Mouse (Mus musculus) embryonic facial prominence, embryonic 13.5 days (tissue): ENCODE data around the gene Ephb2. TPM values are rescaled to one million over a fixed set of nuclear protein-coding genes. Genes with fewer than 3 reads are reported as not detected.

Experiments used
- ATAC-seq: fragments of 200-750 bp; cut with Nextera tagmentation; 2 replicates; pipeline ENCODE4 v1.8.0; 2017; ENCODE audit warnings: low read depth; ENCODE audit not compliant: insufficient number of reproducible peaks, insufficient read depth, low FRiP score, low TSS enrichment
- H3K27ac ChIP-seq: fragments of 300-500 bp; sonication (generic); 2 replicates; pipeline ENCODE4 v1.5.1; 2015; ENCODE audit warnings: moderate library complexity, mild to moderate bottlenecking, inconsistent platforms
- H3K27me3 ChIP-seq: fragments of 300-500 bp; sonication (generic); 2 replicates; pipeline ENCODE4 v1.6.1; 2015; ENCODE audit warnings: mild to moderate bottlenecking, inconsistent platforms
- H3K36me3 ChIP-seq: fragments of 300-500 bp; sonication (generic); 2 replicates; pipeline ENCODE4 v1.6.1; 2015; ENCODE audit warnings: mild to moderate bottlenecking, inconsistent platforms
- H3K4me1 ChIP-seq: fragments of 300-500 bp; sonication (generic); 2 replicates; pipeline ENCODE4 v1.6.1; 2015; ENCODE audit warnings: inconsistent platforms
- H3K4me2 ChIP-seq: fragments of 300-500 bp; sonication (generic); 2 replicates; pipeline ENCODE4 v1.6.1; 2015; ENCODE audit warnings: moderate library complexity, mild to moderate bottlenecking, inconsistent platforms
- H3K4me3 ChIP-seq: fragments of 300-500 bp; sonication (generic); 2 replicates; pipeline ENCODE4 v1.5.1; 2015; ENCODE audit warnings: mild to moderate bottlenecking, inconsistent platforms
- H3K9ac ChIP-seq: fragments of 300-500 bp; sonication (generic); 2 replicates; pipeline ENCODE4 v1.6.1; 2015; ENCODE audit warnings: mild to moderate bottlenecking, inconsistent platforms
- H3K9me3 ChIP-seq: fragments of 300-500 bp; sonication (generic); 2 replicates; pipeline ENCODE4 v1.6.1; 2016; ENCODE audit warnings: inconsistent platforms
- WGBS: fragments of 180-500 bp; shearing (Covaris S2); methylation state at CpG from one replicate; pipeline ENCODE4 v1.1.7; 2015; ENCODE audit warnings: mixed read lengths; 5-methylcytosine and 5-hydroxymethylcytosine counted together
- polyA plus RNA-seq: library from polyadenylated mRNA; unstranded; fragments of >200 nt; fragmentation: Nextera tagmentation; extraction: Ambion mirVana; gene quantifications from 2 replicates; pipeline ENCODE4 v1.2.1, GENCODE M21; 2015

The Ephb2 gene
- polyA plus RNA-seq, 1 experiment from 2014 or later = 7.9 TPM

DNA sequence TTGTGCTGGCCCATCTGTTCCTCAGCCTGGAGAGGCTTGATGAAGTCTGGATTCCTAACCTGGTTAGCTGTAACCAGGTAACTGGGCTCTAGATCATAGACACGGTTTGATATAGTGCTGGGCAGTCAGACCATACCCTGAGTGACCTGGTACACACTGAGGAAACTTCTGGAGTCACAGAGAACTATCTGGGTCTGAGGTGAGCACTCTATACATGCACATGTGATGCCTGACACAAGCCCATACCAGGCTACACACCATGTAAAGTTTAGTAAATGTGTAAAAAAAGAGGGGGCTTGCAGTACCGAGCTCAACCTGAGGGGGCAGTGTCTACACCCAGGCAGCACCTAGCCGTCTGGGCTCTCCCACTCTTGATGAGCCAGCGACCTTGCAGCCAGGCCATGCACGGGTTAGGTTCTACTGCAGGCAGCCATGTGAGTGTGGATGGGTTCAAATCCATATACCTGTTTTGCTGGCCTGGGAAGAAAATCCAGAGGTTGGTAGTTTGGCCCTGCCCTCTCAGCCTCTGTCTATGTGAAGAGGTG is 139.3 kb downstream of the Ephb2 start:
- Histone ChIP-seq H3K27ac (no peak overlapping the region), H3K4me1 (peaks cover 9% of the 10 kb centered on the region), H3K27me3 (no peaks in the 10 kb centered on the region), H3K9me3 (0 out of 2 replicates have a peak, but pooled peaks cover 3% of the 10 kb centered on the region), H3K4me3 (no peak overlapping the region), H3K9ac (no peak overlapping the region; the same call in 1 of the 2 replicates), H3K36me3 (peaks cover 45% of the 10 kb centered on the region), H3K4me2 (no peak overlapping the region)
- WGBS = 21% methylated on average over 5 of the region's 5 CpGs
- no peak for ATAC-seq

DNA sequence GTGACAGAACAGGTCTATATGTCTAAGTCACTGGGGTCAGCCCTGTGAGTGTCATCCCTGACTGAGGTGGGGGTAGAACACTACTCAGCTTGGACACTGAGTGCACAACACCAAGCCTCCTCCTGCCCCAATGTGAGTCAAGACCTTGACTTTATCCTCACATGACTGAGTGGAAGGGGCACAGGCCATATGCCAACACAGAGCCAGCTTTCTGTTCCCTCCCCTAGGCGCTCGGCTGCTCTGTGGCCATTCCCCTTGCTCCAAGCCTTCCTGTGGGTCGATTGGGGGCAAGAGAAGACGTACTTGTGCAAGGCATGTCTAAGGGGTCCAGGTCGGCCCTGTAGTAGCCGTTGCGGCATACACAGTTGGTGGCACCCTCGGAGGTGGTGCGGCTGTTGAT is 140.1 kb downstream of the Ephb2 start:
- Histone ChIP-seq H3K4me2 (no peak overlapping the region), H3K36me3 (peaks cover 49% of the 10 kb centered on the region), H3K9me3 (0 out of 2 replicates have a peak, but pooled peaks cover 3% of the 10 kb centered on the region), H3K27me3 (no peaks in the 10 kb centered on the region), H3K9ac (no peak overlapping the region), H3K27ac (no peak overlapping the region), H3K4me3 (no peak overlapping the region), H3K4me1 (peaks cover 9% of the 10 kb centered on the region)
- no peak for ATAC-seq
- 92% methylated on average over 9 of the region's 9 CpGs for WGBS

DNA sequence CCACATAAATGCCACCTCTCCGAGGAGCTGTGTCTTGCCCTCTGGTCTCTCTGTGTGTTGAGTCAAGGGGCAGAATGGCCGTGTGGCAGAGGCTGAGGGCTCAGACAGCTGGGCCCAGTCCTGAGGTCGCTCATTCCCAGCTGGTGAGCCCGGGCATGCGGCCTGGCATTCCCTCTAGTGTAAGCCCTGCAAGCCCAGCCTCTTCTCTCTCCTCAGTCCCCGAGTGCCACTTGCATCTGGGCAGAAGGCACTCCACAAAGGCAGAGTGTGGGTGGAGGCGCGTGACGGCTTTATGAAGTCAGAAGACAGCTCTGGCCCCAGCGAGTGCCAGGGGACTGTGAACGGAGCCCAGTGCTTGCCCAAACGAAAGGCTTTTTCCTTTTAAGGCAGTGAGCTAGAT is 145.8 kb downstream of the Ephb2 start:
- no peak overlapping the region for H3K4me3 ChIP-seq
- no peak overlapping the region for H3K9ac ChIP-seq
- WGBS = 86% methylated on average over 12 of the region's 12 CpGs
- H3K27me3 ChIP-seq = no peaks in the 10 kb centered on the region
- H3K27ac ChIP-seq = no peak overlapping the region
- H3K4me2 ChIP-seq = no peak overlapping the region
- H3K9me3 ChIP-seq = 0 out of 2 replicates have a peak, but pooled peaks cover 3% of the 10 kb centered on the region
- H3K4me1 ChIP-seq = peaks cover 12% of the 10 kb centered on the region
- peaks cover 54% of the 10 kb centered on the region for H3K36me3 ChIP-seq
- no peak for ATAC-seq

DNA sequence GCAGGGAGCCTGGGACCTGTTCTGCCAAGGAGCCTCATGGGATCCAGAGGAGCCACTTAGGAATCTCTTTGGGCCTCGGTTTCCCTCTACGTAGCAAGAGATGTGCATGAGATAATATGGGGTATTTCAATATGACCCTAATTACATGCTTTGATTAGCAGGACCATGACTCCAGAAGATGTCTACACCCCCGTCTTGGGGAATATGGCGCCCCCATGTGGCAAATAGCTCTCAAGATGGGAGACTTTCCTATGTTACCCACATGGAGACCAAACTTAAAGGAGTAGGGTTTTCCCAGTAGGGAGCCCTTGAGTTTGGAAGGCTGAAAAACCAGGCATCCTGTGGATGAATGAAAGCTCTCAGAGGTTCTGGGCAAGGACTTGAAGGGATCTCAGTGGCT is 147.7 kb downstream of the Ephb2 start:
- Histone ChIP-seq H3K4me2 (no peak overlapping the region), H3K27me3 (no peaks in the 10 kb centered on the region), H3K27ac (no peak overlapping the region), H3K36me3 (peaks cover 47% of the 10 kb centered on the region), H3K9ac (no peak overlapping the region), H3K4me3 (no peak overlapping the region), H3K4me1 (peaks cover 18% of the 10 kb centered on the region), H3K9me3 (0 out of 2 replicates have a peak, but pooled peaks cover 3% of the 10 kb centered on the region)
- 54% methylated on average over 4 of the region's 4 CpGs for WGBS
- ATAC-seq = no peak

DNA sequence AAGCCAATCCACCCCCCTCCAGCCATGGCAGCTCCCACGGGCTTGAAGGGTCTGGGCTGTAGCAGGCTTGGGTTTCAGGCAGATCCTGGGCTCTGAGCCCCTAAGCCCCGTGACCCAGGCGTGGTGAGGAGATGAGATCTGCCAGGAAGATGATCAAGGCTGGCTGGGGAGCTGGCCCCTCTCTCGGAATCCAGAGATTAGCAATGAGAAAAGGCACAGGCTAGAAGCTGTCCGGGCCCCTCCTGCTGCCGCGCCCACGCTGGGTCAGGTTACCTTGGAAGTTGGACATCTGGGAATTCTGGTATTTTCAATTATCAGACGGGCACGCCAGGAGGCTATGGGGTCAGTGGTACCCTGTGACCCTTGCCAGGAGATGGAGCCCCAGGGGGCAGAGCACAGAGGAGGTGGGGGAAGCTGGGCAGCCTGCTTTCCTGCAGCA is 150.3 kb downstream of the Ephb2 start:
- Histone ChIP-seq H3K36me3 (peaks cover 27% of the 10 kb centered on the region), H3K4me2 (no peak overlapping the region), H3K27ac (no peak overlapping the region), H3K9me3 (no peaks in the 10 kb centered on the region), H3K27me3 (no peaks in the 10 kb centered on the region), H3K4me3 (no peak overlapping the region), H3K4me1 (peaks cover 37% of the 10 kb centered on the region), H3K9ac (peak overlapping the region; percentile 27; the same call in 1 of the 2 replicates)
- ATAC-seq = no peak
- WGBS = 16% methylated on average over 10 of the region's 10 CpGs

DNA sequence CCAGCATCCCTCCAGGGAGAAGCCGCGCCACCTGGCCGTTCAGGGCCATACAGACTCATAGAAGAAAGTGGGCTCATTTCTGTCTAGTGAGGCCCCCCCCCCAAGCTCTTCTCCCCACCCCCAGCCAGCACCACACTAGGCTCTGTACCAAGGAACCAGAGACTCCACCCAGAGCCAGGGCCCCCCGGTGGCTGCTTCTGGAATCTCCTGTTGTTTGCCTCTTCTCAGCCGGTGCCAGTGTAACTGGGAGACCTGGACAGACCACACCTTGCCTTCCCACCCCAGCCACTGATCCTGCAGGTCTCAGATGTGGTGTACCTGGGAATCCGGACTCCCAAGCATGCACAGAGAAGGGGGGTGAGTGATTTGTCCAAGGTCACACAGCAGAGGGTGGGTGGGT is 151.3 kb downstream of the Ephb2 start:
- Histone ChIP-seq H3K9me3 (no peaks in the 10 kb centered on the region), H3K4me1 (peaks cover 47% of the 10 kb centered on the region), H3K4me3 (no peak overlapping the region), H3K27me3 (no peaks in the 10 kb centered on the region), H3K36me3 (peaks cover 24% of the 10 kb centered on the region), H3K4me2 (no peak overlapping the region), H3K9ac (no peak overlapping the region), H3K27ac (no peak overlapping the region)
- WGBS = 53% methylated on average over 3 of the region's 6 CpGs
- ATAC-seq = no peak

DNA sequence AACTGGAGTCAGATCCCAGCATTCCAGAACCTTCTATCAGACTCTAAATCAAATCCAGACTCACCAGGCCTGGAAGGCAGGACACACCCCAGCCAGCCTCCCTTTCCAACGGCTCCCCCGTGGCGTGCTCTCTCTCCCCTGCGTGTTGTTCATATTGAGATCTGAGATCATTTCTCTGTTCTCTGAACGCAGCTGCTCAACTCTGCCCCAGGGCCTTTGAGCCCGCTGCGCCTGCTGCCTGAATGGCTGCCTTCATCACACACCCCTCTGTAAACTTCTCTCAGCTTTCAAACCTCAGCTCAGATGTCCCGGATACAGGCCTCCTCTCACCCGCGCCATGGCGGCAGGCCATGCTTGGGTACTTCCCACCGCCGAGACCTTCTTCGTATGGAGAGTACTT is 155.1 kb downstream of the Ephb2 start:
- no peak; the same call in 1 of the 2 replicates for ATAC-seq
- no peaks in the 10 kb centered on the region for H3K27me3 ChIP-seq

DNA sequence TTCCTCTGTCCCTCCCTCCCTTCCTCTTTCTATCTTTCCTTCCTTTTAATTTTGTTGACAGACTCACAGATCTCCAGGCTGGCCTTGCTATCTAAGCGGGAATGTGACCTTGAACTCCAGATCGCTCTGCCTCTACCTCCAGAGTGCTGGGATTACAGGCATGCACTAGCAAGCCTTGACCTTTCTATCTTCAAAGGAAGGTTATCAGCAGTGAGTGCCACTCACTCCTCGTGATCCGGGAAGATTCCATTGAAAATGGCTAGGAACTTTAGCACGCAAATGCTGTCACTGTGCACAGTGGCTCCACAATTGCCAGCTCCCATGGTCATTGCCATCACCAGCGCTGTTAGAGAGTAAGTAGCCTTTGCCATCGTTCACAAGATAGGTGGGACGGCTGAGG is 156.6 kb downstream of the Ephb2 start:
- Histone ChIP-seq H3K9me3 (no peaks in the 10 kb centered on the region), H3K4me3 (no peak overlapping the region), H3K9ac (peak overlapping the region; percentile 16; the same call in 1 of the 2 replicates), H3K27me3 (no peaks in the 10 kb centered on the region), H3K27ac (no peak overlapping the region), H3K4me1 (peaks cover 41% of the 10 kb centered on the region), H3K4me2 (no peak overlapping the region), H3K36me3 (peaks cover 34% of the 10 kb centered on the region)
- ATAC-seq = no peak
- 85% methylated on average over 8 of the region's 8 CpGs for WGBS

More for the DNA sequence above, 155.1 kb downstream of the Ephb2 start:
- H3K4me1 ChIP-seq = peaks cover 52% of the 10 kb centered on the region
- peak overlapping the region; percentile 71 for H3K27ac ChIP-seq
- peaks cover 21% of the 10 kb centered on the region for H3K36me3 ChIP-seq
- no peak overlapping the region for H3K4me2 ChIP-seq
- H3K9me3 ChIP-seq = no peaks in the 10 kb centered on the region
- 27% methylated on average over 14 of the region's 14 CpGs for WGBS
- no peak overlapping the region for H3K9ac ChIP-seq
- H3K4me3 ChIP-seq = no peak overlapping the region

DNA sequence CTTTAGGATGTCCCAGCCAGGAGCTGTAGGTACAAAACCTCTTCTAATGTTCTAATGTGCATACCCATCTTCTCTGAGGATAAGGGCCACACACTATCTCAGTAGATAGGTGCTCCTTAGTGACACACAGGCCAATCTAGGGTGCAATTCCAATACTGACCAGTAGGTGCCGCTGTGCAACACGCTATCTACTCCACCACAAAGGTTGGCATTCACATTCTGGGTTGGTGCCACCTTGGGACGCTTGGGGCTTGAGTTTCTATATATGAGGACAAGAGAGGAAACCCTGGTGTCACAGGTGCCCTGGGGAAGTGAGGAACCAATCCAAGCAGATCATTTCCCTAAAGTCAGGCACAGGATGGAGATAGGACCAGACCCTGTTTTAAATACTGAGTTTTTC is 157.3 kb downstream of the Ephb2 start:
- H3K4me1 ChIP-seq = peaks cover 41% of the 10 kb centered on the region
- no peak overlapping the region for H3K9ac ChIP-seq
- no peaks in the 10 kb centered on the region for H3K27me3 ChIP-seq
- H3K9me3 ChIP-seq = no peaks in the 10 kb centered on the region
- 0 out of 2 replicates have a peak overlapping the region, but pooled peaks have one; percentile 44 for H3K27ac ChIP-seq
- H3K4me3 ChIP-seq = no peak overlapping the region
- peaks cover 34% of the 10 kb centered on the region for H3K36me3 ChIP-seq
- WGBS = 2% methylated on average over 3 of the region's 3 CpGs
- no peak for ATAC-seq
- H3K4me2 ChIP-seq = no peak overlapping the region

DNA sequence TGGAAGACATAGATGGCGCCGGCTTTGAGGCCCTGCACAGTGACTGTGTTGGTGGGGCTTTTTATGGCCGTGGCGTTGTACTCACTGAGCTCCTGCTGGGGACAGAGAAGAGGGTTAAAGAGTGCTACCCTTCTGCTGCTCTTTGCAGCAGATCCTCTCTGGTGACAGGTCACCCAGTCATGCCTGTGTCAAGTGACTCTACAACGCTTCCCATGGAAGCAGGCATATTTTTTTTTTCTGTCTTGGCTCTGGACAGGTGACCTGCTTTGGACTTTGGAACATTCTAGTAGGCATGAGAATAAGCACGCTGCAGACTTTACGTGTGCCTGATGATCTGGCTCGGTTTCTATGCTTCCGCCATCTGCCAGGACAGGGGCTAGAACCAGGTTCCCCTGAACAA is 160.3 kb downstream of the Ephb2 start:
- peaks cover 21% of the 10 kb centered on the region for H3K4me1 ChIP-seq
- H3K4me2 ChIP-seq = no peak overlapping the region
- H3K9ac ChIP-seq = no peak overlapping the region
- H3K36me3 ChIP-seq = peaks cover 54% of the 10 kb centered on the region
- no peaks in the 10 kb centered on the region for H3K27me3 ChIP-seq
- H3K9me3 ChIP-seq = no peaks in the 10 kb centered on the region
- WGBS = 94% methylated on average over 9 of the region's 9 CpGs
- no peak overlapping the region for H3K4me3 ChIP-seq
- ATAC-seq = no peak
- H3K27ac ChIP-seq = no peak overlapping the region

DNA sequence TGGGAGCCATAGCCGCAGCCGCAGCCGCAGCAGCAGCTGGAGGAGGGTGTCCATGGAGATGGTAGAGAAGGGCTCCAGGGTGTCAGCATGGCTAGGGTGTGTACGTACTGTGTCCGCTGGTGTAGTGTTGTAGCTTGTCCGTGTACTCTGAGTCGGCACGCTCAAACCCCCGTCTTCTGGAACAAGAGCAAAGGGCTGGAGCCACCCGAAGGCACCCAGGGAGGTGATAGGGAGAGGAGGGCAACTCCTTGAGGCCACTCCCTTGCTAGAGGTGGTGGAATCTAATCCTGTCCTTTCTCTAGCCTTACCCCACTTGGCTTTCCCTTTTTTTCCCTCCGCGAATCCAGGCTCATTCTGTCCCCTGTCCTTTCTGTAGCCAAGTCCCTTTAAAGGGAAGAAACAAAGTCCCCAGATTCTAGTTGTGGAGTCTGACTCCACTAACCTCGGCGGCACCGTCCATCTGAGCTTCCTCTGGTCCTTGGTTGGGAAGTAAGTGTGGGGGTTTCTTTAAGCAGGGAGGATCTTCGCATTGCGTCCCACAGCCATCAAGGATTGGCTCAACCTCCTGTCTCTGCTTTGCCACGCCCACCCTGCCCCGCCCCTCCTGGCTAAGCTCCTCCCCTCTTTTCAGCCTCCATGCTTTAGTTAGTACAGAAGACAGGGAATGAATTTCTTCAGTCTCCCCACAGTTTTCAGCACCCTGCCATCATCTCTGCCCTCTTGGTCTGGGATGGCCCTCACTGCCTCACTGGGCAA is 163.3 kb downstream of the Ephb2 start:
- ATAC-seq = no peak
- no peak overlapping the region for H3K4me2 ChIP-seq
- H3K27me3 ChIP-seq = no peaks in the 10 kb centered on the region
- H3K9me3 ChIP-seq = no peaks in the 10 kb centered on the region
- H3K36me3 ChIP-seq = peaks cover 69% of the 10 kb centered on the region
- WGBS = 91% methylated on average over 19 of the region's 19 CpGs
- H3K27ac ChIP-seq = no peak overlapping the region
- H3K4me3 ChIP-seq = no peak overlapping the region
- 0 out of 2 replicates have a peak, but pooled peaks cover 5% of the 10 kb centered on the region for H3K4me1 ChIP-seq
- no peak overlapping the region for H3K9ac ChIP-seq

DNA sequence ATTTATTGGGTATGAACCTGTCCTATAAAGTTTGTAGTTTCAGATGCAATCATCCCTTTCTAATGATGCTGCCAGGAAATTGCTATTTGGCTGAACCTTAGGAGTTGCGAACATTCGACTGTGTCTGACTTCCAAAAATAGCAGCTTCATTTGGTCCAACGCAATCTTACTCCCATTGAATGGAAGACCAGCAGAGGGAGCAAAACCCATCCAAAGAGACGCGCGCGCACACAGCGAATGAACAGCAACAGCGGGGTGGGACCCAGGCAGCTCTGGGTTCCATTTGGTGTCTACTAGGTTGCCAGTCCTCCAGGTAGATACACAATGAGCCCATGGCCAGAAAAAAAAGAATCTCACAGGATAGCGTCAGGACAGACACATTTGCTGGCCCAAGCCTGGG is 168.0 kb downstream of the Ephb2 start:
- WGBS = 65% methylated on average over 10 of the region's 10 CpGs
- H3K36me3 ChIP-seq = peaks cover 73% of the 10 kb centered on the region
- H3K27me3 ChIP-seq = no peaks in the 10 kb centered on the region
- ATAC-seq = no peak
- H3K9me3 ChIP-seq = no peaks in the 10 kb centered on the region
- no peak overlapping the region for H3K4me3 ChIP-seq
- H3K27ac ChIP-seq = no peak overlapping the region
- no peaks in the 10 kb centered on the region for H3K4me1 ChIP-seq
- no peak overlapping the region for H3K4me2 ChIP-seq
- H3K9ac ChIP-seq = no peak overlapping the region
